Mouse (Mus musculus): ENCODE measurements around the gene Slc44a3.
"Not testable (repeated sequence)": the region's sequence is repeated elsewhere in the genome, so short reads cannot be mapped to it uniquely, and the experiment has no call there.

The Slc44a3 gene

GRCm38 (mm10) chr3:121552723-121553122 lies 20.5 kb upstream of the Slc44a3 start:
- DNase-seq (ENCODE audit: low spot score), result no peak

GRCm38 (mm10) chr3:121550370-121550769 lies 18.2 kb upstream of the Slc44a3 start:
- DNase-seq (ENCODE audit: low spot score), result no peak

GRCm38 (mm10) chr3:121547851-121548624 lies 15.8 kb upstream of the Slc44a3 start:
- DNase-seq (ENCODE audit: low spot score), result no peak

DNA sequence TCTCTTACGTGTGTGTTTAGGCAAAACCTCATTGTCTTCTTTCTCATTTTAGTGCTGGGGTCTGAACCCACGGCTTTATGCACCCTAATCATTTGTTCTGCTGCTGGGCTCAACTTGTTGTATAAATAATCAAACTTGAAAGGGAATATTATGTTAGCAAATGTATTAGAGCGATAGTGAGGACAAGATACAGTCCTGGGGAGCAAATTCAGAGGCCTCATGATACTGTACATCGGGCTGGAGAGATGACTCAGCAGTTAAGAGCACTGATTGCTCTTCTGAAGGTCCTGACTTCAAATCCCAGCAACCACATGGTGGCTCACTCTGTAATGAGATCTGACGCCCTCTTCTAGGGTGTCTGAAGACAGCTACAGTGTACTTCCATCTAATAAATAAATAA lies 8.4 kb upstream of the Slc44a3 start:
- no peak for DNase-seq (ENCODE audit: low spot score)

DNA sequence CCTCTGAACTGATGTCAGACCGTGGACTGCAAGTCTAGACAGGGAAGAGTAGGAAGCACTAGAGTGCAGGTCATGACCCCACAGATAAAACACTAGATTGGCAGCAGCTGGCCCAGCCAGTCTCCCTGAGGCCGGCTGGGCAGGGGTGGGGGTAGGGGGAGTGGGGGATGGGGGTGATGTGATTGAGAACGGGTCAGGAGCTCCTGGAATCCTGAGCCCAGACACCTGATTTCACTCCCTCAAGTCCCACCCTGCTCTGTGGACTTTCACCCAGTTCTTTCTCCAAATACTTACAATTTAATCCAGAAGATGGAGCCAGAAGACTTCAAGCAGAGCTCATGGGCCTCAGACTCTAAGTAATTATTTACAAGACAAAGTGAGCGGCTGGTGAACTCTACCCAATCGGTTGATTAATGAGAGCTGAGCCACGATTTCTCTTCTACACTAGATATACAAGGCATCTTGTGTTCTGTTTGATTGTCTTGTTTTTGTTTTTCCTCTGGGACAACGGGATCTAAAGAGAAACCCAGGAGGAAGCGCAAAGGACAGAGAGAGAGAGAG lies 7.7 kb upstream of the Slc44a3 start:
- no peak for DNase-seq (ENCODE audit: low spot score)

GRCm38 (mm10) chr3:121538847-121539246 lies 6.6 kb upstream of the Slc44a3 start:
- DNase-seq (ENCODE audit: low spot score), result not testable (repeated sequence)

- DNase-seq (ENCODE audit: low spot score), result no peak
Measured at GRCm38 (mm10) chr3:121537996-121538395, 5.8 kb upstream of the Slc44a3 start.

DNA sequence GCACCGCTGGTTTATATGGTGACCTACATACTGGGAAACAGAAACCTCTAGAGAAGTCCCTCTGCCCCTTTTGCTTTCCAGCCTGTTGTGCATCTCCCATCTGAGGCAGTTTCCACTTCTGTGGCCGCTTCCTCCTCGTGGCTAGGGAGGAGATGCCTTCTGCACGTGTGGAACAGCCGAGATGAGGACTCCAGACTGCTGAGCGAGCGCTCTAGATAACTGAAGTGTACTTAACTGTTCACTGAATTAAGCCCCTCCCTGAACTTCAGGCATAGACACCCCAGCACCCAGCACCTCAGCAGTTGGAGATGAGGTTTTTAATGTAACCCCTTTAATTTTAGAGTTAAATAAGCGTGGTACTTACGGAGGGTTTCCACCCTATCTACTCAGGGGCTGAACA lies 4.6 kb upstream of the Slc44a3 start:
- no peak for DNase-seq (ENCODE audit: low spot score)

GRCm38 (mm10) chr3:121535813-121536504 lies 3.8 kb upstream of the Slc44a3 start:
- no peak for DNase-seq (ENCODE audit: low spot score)

- DNase-seq (ENCODE audit: low spot score), result peak; percentile 20
Measured at GRCm38 (mm10) chr3:121531370-121532148, 645 bp downstream of the Slc44a3 start.

DNA sequence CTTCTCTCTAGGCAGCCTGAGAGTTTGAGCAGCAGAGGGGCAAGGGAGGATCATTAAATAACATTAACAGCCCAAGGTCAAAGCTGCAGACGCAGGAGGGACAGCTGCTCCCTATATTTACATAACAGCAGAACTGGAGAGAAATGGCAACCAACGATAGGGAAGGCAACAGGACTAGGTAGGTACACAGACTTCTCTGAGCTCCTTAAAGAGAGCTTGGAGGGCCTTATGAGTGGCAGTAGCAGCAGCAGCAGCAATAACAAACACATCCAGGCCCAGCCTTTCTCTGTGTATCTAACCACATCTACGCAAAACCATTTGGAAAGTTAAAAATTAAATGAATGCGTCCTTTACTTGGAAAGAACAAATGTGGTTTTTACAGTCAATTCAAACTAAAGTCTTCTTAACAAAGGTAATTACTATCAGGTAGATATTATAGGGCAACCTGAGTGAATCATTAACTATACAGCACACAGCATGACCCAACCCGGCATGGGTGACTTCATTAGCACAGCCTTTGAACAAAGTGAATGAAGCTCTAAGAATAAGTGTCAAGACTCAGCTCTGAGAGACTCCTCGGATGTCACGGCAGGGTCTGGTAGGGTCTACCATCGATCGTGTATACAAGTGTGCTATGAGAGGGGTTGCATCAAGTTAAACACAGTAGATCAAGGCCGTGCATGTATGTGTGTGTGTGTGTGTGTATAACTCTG lies 1.5 kb downstream of the Slc44a3 start:
- no peak for DNase-seq (ENCODE audit: low spot score)

GRCm38 (mm10) chr3:121526096-121527093 lies 5.8 kb downstream of the Slc44a3 start:
- no peak for DNase-seq (ENCODE audit: low spot score)

GRCm38 (mm10) chr3:121521633-121522125 lies 10.5 kb downstream of the Slc44a3 start:
- no peak for DNase-seq (ENCODE audit: low spot score)

DNA sequence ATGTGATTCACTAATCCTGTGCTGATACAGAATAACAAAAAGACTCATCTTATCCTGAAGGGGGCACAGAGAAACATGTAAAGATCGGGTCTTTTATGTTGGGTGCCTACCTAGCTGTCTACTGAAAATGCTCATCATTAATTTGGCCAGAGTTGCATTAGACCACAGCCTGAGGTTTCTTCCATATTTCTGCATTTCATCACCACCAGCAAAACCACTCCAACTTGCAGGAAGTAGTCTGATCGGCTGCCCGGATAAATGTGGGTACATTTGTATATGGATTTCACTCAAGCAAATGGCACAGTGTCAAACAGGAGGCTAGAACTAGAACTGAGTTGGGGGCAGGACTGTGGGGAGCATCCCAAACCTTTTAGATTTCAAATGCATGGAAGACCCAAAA lies 11.1 kb downstream of the Slc44a3 start:
- DNase-seq (ENCODE audit: low spot score), result no peak

DNA sequence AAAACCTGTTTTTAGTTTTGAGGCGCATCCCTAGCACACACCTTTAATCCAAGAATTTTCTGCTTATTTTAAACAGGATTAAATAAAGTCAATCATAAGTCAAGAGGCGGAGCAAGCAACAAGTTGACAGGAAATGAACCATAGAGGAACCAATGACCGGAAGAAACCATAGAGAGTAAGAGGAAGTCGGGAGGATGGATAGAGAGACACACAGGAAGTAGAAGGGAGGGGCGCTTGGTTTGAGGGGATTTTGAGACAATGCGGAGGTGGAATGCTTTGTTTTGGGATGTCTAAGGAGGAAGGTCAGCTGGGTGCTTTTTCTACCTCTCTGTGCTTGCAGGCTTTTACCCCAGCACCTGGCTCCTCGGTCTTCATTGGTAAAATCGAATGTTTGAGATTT lies 15.2 kb downstream of the Slc44a3 start:
- DNase-seq (ENCODE audit: low spot score), result no peak

- DNase-seq (ENCODE audit: low spot score), result no peak
Measured at GRCm38 (mm10) chr3:121509141-121509540, 23.1 kb downstream of the Slc44a3 start.

DNA sequence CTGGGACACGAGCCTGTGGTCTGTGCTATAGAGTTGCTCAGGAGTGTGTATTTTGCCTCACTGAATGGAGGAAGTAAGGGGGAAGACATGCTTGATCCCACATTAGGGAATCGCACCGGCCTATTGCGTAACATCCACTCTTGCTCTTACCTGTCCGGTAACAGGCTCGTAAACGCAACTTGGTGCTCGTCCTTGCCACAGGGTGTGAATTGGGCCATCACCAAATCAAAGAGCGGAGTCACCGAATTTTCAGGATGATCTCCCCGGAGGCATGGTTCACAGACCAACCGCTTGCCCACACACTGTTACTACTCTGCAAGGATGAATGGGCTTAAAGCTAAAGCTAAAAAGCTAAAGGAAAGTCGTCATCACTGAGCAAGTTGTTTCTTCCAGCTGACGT lies 24.5 kb downstream of the Slc44a3 start:
- no peak for DNase-seq (ENCODE audit: low spot score)

DNA sequence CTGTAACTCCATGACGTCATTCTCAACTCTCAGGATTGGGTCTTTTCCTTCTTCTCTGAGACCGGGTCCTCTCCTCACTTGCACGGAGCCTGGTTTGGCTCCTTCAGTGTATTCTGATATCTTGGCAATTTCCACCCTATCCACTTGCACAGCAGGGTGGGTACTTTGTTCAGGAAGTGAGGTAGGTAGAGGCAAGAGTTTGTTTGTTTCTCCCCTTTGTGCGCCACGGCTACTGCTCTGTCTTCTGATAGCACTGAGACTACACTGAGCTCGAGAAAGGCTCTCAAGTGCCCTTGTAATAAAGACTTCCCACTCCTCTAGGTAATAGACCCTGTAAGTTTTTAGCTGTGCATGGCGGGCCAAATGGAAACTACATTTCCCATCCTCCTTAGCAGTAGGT lies 25.4 kb downstream of the Slc44a3 start:
- no peak for DNase-seq (ENCODE audit: low spot score)

DNA sequence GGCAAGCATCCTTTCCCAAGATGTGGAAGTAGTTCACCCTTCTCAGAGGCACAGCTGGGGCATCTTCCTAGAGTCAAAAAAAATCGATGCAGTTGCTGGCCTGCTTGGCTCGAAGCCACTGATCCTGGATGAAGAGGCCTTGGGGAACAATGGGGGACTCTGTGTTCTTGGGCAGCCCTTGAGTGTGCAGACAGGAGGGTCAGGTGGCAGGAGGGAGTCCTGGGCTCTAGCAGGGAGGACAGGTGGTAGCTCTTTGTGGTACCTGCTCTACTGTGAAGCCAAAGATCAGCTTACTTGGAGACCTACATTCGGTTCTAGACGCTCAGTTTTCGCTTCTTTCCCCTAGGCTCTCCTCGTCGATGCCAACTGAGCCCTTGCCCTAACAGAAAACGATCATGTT lies 26.0 kb downstream of the Slc44a3 start:
- no peak for DNase-seq (ENCODE audit: low spot score)

- DNase-seq (ENCODE audit: low spot score), result no peak
Measured at GRCm38 (mm10) chr3:121504927-121505487, 27.2 kb downstream of the Slc44a3 start.

Measured in ovary, postnatal 10 days (tissue).